Mouse (Mus musculus) right cerebral cortex, postnatal 4 days (tissue): Measurements from ENCODE around the gene Eid2.
A peak's percentile ranks its signal among the peaks of the same experiment; 100 is the strongest.
"Not testable (repeated sequence)": the region's sequence is repeated elsewhere in the genome, so short reads cannot be mapped to it uniquely, and the experiment has no call there.

Source experiments
- DNase-seq: peaks from one replicate; pipeline ENCODE4 v3.0.0-alpha.2; 2022

The Eid2 gene

DNA sequence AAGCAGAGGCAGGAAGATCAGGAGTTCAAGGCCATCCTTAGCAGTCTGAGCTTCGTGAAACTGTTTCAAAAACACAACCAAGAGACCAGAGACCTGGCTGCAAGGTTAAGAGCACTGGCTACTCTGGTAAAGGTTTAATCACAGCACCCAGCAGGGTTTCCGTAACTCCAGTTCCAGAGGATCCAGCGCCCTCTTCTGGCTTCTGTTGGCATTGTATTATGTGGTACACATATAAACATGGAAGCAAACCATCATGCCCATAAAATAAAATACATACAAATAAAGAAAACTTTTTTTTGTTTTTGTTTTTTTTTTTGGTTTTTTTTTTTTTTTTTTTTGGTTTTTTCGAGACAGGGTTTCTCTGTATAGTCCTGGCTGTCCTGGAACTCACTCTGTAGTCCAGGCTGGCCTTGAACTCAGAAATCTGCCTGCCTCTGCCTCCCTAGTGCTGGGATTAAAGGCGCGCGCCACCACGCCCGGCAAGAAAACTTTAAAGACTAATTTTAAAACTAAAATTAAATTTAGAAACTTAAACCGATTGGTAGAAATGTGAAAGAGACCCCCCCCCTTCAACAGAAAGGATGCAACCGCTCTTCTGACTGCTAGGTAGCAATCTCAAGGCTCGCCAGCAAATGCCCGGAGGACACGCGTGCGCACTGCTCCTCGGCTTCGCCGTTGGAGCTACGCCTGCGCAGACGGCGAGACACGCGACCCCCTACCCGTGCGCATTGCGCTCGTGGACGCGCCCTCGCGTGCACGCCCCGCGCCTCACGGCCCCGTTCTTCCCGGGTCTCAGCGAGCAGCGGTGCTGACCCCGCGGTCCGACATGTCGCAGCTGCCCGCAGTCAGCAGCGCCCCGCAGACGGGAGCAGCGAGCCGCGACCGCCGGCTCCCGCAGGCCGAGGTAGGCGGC lies at the start of gene Eid2:
TSS of gene Eid2 (plus strand) at position 753 of the 913 bp plus-strand sequence.
- DNase-seq: peak; percentile 91

DNA sequence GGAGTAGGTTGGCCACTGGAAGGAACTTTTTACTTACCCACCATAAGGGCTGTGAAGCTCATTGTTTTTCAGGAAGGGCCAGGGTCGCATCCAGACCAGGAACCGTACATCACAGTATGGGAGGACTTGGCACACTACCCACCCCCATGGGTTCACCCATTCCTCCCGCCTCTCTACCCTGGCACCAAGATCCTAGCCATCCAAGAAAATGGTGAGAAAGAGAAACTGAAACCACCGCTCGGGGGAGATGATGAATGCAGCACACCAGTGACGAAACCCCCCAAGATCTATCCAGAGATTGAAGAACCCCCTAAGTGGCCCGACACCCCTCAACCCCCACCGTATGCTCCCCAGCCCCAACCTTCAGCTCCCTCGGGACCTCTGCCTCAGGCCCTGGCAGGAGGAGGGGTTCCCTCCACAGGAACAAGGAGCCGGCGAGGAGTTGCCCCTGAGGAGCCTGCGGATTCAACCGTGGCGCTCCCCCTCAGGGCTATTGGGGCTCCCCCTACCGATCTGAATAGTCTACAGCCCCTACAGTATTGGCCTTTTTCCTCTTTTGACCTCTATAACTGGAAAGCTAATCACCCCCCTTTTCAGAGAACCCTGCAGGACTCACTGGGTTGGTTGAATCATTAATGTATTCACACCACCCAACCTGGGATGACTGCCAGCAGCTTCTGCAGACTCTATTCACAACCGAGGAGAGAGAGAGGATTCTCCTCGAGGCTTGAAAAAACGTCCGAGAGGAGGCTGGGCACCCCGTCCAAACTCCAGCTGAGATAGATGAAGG lies 48.5 kb upstream of the Eid2 start:
- DNase-seq: peak; percentile 78

DNA sequence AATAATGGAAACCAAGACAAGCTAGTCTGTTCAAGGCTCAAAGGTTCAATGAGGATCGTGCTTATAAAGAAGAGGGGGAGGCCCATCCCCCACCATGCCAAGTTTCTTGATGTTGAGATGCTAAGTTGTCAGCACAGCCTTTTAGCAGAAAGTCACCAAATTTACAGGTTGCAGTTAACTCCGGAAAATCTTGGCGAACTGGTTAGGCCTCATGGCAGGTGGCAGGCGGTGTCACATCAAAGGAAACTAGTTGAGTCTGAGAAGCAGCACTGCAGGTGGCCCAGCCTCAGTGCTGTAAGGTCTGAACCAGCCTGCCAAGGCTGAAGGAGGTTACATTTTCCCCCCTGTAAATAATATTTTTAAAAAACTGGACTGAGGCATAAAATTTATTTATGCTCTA lies 40.8 kb upstream of the Eid2 start:
- DNase-seq: not testable (repeated sequence)

DNA sequence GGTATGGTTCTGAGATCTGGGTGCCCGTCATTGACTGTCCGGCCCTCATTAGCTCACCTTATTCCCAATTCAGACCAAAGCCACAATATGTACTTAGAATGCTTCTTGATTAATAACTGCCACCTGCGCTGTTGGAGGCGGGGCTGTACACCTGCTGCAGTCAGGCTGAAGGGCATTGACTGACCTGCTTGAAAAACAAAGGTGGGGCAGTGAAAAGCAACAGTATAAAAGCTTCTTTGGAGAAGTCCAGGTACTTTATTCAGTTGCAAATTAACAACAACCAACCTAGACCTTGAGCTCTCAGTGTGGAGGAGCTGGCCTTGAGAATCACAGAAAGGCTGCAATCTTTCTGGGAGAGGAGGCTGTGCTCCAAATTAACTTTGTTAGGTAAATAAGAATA lies 40.3 kb upstream of the Eid2 start:
- not testable (repeated sequence) for DNase-seq

DNA sequence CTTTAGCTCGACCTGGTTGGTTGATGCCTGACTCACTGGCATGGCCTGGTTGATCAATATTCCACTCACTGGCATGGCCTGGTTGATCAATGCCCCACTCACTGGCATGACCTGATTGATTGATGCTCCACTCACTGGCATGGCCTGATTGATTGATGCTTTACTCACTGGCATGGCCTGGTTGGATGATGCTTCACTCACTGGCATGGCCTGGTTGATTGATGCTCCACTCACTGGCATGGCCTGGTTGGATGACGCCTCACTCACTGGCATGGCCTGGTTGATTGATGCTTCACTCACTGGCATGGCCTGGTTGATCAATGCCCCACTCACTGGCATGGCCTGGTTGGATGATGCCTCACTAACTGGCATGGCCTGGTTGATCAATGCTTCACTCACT lies 23.7 kb upstream of the Eid2 start:
- DNase-seq: not testable (repeated sequence)

DNA sequence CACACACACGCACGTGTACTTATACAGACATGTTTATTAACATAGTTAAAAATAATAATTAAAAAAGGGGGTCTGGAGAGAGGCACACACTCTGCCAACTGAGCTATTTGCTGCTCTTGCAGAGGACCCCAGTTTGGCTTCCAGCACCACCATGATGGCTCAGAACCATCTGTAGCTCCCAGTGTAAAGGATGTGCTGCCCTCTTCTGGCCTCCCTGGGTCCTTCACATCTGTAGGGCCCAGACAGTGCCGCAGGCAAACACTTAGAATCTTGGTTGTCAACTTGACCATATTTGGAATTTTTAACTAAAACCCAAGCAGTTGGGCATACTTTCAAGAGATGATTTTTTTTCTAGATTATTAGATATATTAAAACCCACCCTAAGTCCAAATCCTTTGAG lies 18.7 kb upstream of the Eid2 start:
- DNase-seq: no peak

DNA sequence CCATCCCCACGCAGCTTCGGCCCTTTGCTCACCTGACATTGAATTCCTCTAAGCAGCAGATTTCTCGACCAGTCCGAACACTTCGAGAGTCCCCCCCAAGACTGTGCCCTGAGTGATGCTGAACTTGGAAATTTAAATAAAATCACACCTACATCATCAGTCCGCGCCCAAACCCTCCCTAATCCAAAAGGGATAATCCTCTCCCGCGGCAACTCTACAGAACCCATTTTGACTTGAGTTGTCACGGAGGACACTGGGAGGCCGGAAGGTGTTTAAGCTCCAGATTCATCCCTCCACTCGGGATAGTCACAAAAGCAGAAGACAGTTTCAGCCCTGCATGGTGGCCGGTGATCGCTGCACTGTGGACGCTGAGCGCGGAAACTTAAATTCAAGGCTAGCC lies 15.7 kb upstream of the Eid2 start:
- no peak for DNase-seq

DNA sequence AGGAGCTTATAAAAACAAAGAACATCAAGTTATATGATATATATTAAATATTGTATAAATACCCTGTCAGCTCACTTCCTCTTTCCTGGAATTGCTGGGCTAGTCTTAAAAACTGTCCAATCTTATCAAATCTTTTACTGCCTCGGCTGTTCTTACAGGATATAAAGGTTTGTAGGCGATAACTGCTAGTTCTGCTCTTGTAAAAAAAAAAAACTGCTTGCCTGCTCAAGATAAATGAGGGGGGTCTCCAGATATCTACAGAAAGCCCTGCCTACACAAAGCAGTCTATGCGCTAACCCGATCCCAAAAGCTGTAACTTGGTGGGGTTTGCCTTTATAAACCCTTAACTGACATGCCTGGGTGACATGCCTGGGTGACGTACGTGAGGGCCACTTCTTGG lies 13.1 kb upstream of the Eid2 start:
- no peak for DNase-seq

DNA sequence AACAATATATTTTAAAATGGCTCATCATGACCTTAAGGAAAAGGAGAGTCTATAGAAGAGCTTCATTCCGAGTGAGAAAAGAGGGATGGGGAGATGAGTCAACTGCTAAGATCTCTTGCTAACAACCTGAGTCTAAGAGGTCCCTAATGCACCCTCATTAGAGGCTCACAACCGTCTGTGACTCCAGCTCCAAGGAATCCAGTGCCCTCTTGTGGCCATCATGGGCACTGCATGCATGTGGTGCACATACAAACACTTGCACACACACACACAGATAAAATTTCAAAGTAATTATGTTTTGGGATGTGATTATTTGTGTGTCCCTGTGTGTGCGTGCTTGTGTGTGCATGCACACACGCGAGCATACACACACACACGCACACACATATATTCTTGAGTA lies 12.2 kb upstream of the Eid2 start:
- DNase-seq: no peak

DNA sequence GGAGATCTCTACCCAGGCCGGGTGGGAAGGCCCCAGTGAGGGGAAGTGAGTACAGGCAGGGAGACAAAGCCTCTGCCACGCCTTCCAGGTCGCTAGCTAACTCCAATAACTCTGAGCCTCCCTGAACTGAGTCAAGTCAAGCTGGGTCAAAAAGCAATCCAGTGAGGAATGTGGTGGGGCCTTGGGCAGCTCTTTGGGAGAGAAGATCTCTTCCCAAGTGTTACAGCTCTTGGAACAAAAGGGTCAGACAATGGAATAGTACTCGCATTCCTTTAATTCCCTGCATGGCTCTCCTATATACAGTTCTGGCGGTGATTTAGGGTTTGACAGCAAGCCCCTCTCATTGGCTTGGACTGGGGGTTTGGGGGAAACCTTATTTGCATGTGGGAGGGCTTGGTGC lies 4.8 kb upstream of the Eid2 start:
- DNase-seq: no peak

DNA sequence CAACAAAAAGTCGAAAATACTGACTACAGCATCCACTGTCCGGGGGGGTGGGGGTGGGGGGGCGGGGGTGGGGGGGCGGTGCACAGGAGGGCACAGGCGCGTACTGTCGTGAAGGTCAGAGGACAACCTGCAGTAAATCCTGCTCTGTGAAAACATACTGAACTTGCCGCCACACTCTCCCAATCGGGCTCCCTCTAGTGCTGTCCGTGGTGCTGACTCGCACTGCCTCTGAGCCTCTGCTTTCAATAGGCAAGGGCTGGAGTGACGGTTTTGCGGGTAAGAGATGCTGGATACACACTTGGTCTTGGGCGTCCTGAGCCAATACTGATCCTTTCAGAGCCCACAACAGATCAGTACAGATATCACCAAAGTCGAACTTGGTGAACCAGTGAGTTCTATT lies 3.9 kb upstream of the Eid2 start:
- peak; percentile 55 for DNase-seq

DNA sequence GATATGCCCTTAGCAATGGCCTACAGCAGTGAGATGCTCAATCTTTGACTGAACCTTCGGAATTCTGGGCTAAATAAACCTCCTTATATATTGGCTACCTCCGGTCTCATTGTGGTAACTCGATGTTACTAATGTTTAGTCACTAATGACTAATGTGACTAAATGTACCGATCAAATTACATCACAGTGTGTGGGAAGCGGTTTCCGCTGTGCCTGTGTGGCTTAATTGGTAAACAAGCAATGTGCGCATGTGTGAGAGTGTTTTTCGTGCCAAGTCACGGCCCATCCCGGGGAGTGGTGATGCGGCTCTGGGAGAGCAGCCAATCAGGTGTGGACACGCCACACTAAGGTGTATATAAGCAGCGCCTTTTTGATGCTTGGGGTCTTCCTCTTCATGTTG lies 2.3 kb upstream of the Eid2 start:
- no peak for DNase-seq

DNA sequence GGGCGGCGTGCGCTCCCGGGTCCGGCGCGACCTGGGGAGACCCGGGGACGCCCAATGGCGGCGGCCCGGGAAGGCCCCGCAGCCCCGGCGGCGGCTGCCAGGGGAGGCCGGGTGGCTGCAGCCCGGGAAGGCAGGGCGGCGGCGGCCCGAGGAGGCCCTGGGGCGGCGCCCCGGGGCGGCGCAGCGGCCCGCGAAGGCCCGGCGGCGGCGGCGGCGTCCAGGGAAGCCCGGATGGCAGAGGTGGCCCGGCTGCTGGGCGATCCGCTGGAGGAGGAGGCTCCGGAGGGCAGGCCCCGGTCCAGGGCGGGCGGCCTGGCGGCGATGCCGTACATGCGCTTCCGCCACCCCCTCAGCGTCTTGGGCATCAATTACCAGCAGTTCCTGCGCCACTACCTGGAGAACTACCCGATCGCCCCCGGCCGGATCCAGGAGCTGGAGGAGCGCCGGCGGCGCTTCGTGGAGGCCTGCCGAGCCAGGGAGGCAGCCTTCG lies 406 bp downstream of the Eid2 start:
- peak; percentile 49 for DNase-seq

DNA sequence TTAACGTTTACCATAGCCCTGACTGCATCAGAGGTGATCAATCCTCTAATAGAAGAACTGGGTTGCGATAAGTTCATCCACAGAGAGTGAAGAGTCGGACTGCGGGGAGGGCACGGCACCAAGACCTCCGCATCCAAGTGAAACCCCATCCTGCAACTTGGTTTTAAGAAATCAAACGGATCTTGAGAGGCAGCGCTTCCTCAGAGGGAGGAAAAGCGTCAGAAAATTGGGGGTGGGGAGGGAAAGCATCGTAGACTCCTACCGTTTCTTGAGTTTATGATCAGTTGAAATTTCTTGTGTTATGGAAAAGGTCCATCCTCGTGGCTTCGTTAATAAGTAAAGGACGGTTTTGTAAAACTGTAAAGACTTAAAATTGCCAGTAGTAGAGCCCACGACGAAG lies 895 bp downstream of the Eid2 start:
- DNase-seq: no peak

DNA sequence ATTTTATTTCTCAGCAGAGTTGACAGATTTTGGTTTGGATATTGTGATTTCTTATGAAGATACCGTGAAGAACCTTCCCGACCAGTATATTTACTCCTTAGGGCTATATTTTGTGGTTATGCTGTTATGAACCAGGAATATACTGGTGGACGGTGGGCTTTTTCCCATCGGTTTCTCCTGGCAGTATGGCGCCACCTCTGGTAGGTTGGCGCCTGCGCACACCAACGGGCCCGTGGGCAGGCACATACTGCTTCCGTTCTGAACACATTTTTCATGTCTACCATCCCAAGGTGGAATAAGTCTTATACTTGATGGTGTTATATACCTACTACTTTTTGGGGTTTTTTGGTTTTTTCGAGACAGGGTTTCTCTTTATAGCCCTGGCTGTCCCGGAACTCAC lies 1.7 kb downstream of the Eid2 start:
- DNase-seq: no peak

DNA sequence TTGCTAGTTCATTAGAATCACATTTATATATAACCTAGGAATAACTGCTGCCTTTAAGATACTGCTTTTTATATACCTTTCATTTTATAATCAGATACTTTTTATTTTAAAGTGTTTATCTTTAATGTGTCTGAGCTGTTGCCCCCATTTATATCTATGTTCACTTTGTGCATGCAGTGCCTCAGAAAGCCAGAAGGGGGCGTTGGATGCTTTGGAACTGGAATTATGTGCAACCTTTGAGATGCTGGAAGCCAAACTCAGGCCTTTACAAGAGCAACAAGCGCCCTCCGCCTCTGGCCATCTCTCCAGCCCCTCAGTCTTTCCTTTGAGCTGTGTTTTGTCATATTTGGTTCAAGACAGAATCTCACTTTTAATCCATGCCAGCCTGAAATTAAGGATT lies 4.1 kb downstream of the Eid2 start:
- DNase-seq: no peak

DNA sequence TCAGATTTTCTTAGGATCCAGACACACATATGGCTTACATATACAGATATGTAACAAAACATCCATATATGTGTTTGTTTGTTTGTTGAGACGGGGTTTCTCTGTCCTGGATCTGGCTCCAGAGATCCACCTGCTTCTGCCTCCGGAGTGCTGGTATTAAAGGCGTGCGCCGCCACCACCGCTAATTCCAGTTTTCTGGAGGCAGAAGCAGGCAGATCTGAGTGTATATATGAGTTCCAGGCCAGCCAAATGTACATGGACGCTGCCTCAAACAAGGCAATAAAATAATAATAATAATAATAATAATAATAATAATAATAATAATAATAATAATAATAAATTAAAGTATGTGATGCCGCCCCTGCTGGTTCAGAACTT lies 9.5 kb downstream of the Eid2 start:
- DNase-seq: no peak

DNA sequence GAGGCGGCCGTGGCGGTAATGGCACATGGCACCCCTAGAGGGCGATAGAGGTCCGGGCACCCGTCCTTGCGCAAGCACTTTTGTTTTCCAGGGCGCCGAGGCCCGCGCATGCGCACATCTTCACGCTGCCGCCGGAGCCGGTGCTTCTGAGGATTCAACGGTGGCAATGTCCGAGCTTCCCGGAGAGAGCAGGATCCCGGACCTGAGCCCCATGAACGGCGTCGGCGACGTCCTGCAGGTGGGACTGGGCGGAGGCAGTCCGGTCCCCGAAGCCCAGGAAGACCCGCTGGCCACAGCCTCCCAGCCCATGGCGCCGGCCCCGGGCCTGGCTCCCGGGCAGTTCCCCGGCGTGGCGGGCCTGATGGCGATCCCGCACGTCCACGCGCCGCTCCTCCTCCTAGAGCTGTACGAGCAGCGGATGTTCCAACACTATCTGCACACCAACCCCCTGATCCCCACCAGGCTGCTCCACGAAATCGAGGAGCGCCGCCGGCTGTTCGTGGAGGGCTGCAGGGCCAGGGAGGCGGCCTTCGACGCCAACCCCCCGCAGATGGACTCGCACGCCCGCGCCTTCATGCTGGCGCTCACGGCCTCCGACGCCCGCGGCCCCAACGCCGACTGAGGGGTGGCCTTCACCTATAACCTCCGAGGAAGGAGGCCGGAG lies 10.1 kb downstream of the Eid2 start, which contains the start of gene Eid2b:
TSS of gene Eid2b (plus strand) at position 125 of the 664 bp plus-strand sequence.
- peak; percentile 98 for DNase-seq

DNA sequence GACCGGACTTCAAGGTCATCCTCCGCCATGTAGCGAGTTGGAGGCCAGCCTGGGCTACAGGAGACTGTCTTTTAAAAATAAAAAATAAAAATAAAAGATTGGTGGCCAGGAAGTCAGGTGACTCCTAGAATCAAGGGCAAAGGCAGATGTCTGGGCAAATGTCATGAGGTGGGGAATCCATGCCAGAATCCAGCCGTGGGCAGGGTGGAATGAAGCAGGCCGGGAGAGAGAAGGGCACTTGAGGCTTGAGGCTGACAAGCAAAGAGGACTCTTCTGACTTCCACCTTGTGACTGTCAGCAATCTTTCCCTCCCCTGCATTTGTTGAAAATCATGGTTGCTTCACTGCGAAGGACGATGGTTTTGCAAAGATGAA lies 10.6 kb downstream of the Eid2 start:
- DNase-seq: no peak

DNA sequence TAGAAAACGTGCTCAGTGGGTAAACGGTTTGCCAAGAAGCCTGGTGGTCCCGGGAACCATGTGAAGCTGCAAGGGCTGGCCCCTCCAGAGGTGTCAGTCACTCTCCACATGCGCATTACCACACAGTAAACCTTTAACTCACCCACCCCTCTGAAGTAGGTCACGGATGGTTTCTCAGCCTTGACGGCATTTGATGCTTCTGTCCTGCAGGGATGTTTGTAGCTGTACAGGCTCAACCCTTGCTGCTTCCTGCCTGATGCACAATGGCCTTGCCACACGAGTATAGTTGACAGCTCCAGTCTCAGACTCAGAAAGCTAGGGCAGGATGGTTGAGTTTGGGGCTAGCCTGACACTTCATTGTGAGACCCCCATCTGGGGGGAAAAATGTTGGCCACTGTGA lies 12.9 kb downstream of the Eid2 start:
- DNase-seq: no peak

DNA sequence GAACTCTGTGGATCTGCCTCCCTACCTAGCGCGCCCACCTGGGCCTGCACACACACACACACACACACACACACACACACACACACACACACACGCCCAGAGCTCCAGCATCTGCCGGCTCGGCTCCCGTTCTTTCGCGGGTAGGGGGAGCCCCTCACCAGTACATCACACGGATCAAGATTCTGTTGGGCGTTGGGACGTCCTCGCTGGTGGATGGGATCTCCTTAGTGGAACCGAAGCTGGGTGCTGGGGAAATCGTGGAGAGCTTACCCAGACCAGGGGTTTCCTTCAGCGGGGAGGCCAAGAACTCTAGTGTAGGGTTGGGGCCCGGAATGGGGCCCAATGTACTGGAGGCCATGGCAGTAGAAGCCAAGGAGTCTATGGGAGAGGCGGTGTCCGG lies 22.5 kb downstream of the Eid2 start:
- peak; percentile 40 for DNase-seq

DNA sequence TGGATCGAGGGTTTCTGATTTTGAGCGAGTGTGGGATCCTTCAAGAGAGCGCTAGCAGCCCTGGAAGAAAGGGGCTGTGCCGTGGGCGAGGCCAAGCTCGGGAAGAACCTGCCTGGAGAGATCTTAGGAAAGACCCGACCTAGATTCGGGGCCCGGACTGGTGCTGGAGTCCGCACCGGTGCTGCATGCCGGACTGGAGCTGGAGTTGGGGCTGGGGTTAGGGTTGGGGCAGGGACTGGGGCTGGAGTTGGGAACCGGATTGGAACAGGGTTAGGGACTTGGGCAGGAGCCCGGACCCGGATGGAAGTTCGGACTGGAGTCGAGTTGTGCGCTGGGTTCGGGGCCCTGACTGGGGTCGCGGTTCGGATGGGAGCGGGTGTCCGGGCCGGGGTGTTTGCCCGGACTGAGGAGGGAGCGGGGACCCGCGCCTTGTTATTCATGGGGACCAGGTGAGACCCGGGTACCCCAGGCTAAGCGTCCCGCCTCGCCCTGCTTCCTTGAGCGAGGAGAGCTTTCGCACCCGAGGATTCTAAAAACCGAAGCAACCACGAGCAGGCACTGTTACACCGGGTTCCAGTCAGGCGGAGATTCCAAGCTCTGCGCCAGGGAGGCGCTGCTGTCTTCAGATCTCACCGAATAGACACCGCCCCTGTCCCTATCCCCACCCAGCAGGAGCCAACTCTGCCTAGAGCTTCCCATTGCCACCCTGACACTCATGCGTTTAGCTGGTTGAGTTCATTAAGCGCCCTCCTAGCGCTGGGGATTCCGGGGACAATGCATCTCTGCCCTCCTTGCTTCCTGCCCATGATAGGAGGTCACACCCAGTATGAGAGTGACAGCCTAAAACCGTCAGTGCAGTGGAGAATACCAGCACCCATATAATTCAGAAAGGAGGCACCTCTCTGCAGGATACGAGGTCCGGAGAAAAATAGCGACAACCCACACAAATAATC lies 23.2 kb downstream of the Eid2 start, which contains the start of gene Selenov:
TSS of gene Selenov (minus strand) at position 549 of the 953 bp plus-strand sequence.
- peak; percentile 55 for DNase-seq
